Mouse (Mus musculus): ENCODE measurements at regions not wholly inside any gene's neighbourhood (a gene's known extent, or its start where the extent isn't known, plus 50 kb on each side); places are given as distances from the start of the nearest gene placed in this dataset.

DNA sequence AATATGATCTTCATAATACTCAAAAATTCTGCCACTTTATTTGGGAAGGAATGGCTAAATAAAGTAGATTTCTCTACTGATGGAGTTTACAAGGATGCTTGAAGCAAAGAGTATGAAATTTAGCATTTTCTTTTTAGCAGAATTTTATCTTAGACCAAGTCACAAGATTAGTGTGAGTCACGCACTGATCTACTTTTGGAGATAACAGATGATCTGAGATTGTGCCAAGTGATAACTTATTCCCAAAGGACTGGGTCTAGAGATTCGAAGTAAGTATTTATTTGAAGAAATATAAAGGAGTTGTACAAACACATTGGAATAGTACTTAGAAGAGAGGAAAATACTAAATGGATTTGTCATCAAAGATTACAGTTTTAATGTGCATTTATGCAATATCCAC is 67.8 kb upstream of the Tom1l1 start:
- Histone ChIP-seq H3K27me3 (replicated peaks; ENCODE audit: control insufficient read depth, insufficient read depth, low read length) (no peaks in the 10 kb centered on the region), H3K4me3 (ENCODE audit: low read depth, low read length) (no peak overlapping the region), H3K9me3 (replicated peaks; ENCODE audit: control insufficient read depth, low read length) (no peaks in the 10 kb centered on the region), H3K9ac (ENCODE audit: low read length) (no peak overlapping the region), H3K27ac (ENCODE audit: low read depth, low read length) (no peak overlapping the region), H3K4me1 (ENCODE audit: control insufficient read depth, insufficient read depth, low read length) (no peaks in the 10 kb centered on the region), H3K36me3 (ENCODE audit: control insufficient read depth, insufficient read depth, low read length) (no peaks in the 10 kb centered on the region), H3K4me2 (ENCODE audit: low read length) (no peak overlapping the region)
- DNase-seq (ENCODE audit: low spot score) (no peak), ATAC-seq (no peak)
- 82% methylated on average over 2 of the region's 2 CpGs for WGBS

DNA sequence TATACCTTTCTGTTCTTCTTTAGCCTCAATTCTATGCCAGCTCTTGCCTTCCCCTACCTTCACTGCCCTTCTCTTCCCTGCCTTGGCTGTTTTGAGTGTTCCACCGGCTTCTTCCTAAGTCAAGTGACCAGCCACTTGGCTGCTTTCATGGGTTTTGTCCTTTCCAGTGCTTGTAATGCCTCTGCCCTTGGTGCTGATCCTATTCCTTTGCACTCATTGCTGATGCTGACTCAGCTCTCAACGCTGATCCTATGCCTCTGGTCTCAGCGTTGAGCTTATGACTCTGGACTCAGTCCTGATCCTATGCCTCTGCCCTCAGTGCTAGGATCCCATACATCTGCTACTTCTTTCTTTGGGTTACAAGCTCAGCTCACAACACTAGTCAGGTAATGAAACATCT is 60.3 kb upstream of the Tom1l1 start:
- no peaks in the 10 kb centered on the region for H3K9me3 ChIP-seq (replicated peaks; ENCODE audit: control insufficient read depth, low read length)
- H3K4me1 ChIP-seq (ENCODE audit: control insufficient read depth, insufficient read depth, low read length), result no peaks in the 10 kb centered on the region
- no peak for DNase-seq (ENCODE audit: low spot score)
- H3K27me3 ChIP-seq (replicated peaks; ENCODE audit: control insufficient read depth, insufficient read depth, low read length), result no peaks in the 10 kb centered on the region
- WGBS, result 65% methylated on average over 3 of the region's 3 CpGs
- H3K4me3 ChIP-seq (ENCODE audit: low read depth, low read length), result no peak overlapping the region
- H3K4me2 ChIP-seq (ENCODE audit: low read length), result no peak overlapping the region
- no peak overlapping the region for H3K9ac ChIP-seq (ENCODE audit: low read length)
- no peak overlapping the region for H3K27ac ChIP-seq (ENCODE audit: low read depth, low read length)
- ATAC-seq, result no peak
- H3K36me3 ChIP-seq (ENCODE audit: control insufficient read depth, insufficient read depth, low read length), result no peaks in the 10 kb centered on the region

DNA sequence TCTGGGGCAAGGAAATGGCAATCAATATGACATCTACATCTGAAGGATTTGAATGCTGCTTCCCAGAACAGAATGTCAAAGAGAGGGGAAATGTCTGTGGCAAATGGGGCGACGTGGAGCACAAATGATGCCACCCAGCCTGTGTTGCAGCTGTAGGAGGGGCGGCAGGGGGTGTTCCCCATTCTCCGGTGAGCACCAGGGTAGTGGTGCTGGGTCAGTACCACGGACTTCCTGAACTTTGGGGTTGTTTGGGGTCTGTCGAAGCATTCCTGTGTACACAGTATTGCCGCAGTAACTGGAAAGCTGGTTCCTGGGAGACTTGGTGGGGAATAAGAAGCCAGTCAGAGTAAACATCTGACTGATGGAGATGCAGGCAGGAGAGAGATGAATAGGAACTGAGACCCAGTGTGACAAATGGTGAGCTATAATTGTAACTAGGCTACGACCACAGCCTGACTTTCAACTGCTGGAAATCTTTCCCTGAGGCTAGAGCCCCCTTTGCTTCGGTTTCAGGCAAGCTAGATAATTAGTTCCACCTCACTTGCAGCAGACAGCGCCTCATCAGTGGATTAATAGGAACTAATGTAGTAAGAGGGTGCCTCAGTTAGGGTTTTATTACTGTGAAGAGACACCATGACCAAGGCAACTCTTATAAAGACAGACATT is 53.9 kb upstream of the Tom1l1 start:
- DNase-seq (ENCODE audit: low spot score), result no peak
- 68% methylated on average over 10 of the region's 10 CpGs for WGBS

DNA sequence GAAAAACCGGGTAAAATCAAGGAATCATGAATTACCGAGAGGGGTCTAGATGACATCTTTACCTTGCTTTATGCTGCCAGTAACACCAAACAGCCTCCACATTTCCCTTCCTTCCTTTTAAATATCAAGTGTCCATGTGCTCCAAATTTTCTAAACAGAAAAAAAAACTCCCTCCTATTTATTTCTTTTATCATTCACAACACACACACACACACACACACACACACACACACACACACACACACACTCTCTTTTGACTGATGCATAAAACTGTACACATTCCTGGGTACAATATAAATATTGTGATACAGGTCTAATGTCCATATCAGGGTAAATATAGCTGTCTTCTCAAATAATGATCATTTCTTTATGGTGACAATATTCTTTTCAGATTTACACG is 51.3 kb upstream of the Tom1l1 start:
- no peak overlapping the region for H3K4me2 ChIP-seq (ENCODE audit: low read length)
- ATAC-seq, result no peak
- 65% methylated on average over 3 of the region's 3 CpGs for WGBS

More for the DNA sequence above, 53.9 kb upstream of the Tom1l1 start:
- Histone ChIP-seq H3K4me3 (ENCODE audit: low read depth, low read length) (no peak overlapping the region), H3K9ac (ENCODE audit: low read length) (no peak overlapping the region), H3K36me3 (ENCODE audit: control insufficient read depth, insufficient read depth, low read length) (no peaks in the 10 kb centered on the region), H3K9me3 (replicated peaks; ENCODE audit: control insufficient read depth, low read length) (no peaks in the 10 kb centered on the region), H3K4me2 (ENCODE audit: low read length) (no peak overlapping the region), H3K4me1 (ENCODE audit: control insufficient read depth, insufficient read depth, low read length) (no peaks in the 10 kb centered on the region), H3K27me3 (replicated peaks; ENCODE audit: control insufficient read depth, insufficient read depth, low read length) (no peaks in the 10 kb centered on the region), H3K27ac (ENCODE audit: low read depth, low read length) (no peak overlapping the region)
- no peak for ATAC-seq

DNA sequence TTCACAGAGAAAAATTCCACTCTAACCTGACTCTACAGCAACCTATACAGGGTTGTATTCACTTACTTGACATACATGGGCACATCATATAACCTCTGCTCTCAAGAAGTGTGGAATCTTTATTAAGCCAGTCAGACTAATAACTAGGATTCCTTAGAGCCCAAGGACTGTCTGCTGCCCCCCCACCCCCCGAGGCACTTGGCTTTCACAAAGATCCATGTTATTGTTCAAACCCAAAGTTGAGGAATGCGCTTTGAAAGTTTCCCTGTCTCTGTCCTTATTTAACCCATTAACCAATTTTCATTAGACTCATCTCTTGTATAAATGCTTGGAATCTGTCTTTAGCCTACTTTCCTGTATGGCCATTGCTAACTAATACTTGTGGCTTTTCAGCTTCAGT is 50.6 kb upstream of the Tom1l1 start:
- no peaks in the 10 kb centered on the region for H3K27me3 ChIP-seq (replicated peaks; ENCODE audit: control insufficient read depth, insufficient read depth, low read length)
- no peak overlapping the region for H3K4me3 ChIP-seq (ENCODE audit: low read depth, low read length)
- no peak overlapping the region for H3K4me2 ChIP-seq (ENCODE audit: low read length)
- H3K9ac ChIP-seq (ENCODE audit: low read length), result no peak overlapping the region
- ATAC-seq, result no peak
- no peak overlapping the region for H3K27ac ChIP-seq (ENCODE audit: low read depth, low read length)
- no peaks in the 10 kb centered on the region for H3K9me3 ChIP-seq (replicated peaks; ENCODE audit: control insufficient read depth, low read length)
- H3K4me1 ChIP-seq (ENCODE audit: control insufficient read depth, insufficient read depth, low read length), result no peaks in the 10 kb centered on the region
- H3K36me3 ChIP-seq (ENCODE audit: control insufficient read depth, insufficient read depth, low read length), result no peaks in the 10 kb centered on the region
- WGBS, result 71% methylated on average over 2 of the region's 2 CpGs
- DNase-seq (ENCODE audit: low spot score), result no peak

More for the DNA sequence above, 51.3 kb upstream of the Tom1l1 start:
- Histone ChIP-seq H3K27me3 (replicated peaks; ENCODE audit: control insufficient read depth, insufficient read depth, low read length) (no peaks in the 10 kb centered on the region), H3K27ac (ENCODE audit: low read depth, low read length) (no peak overlapping the region), H3K9me3 (replicated peaks; ENCODE audit: control insufficient read depth, low read length) (no peaks in the 10 kb centered on the region), H3K4me1 (ENCODE audit: control insufficient read depth, insufficient read depth, low read length) (no peaks in the 10 kb centered on the region), H3K9ac (ENCODE audit: low read length) (no peak overlapping the region), H3K36me3 (ENCODE audit: control insufficient read depth, insufficient read depth, low read length) (no peaks in the 10 kb centered on the region), H3K4me3 (ENCODE audit: low read depth, low read length) (no peak overlapping the region)
- DNase-seq (ENCODE audit: low spot score), result no peak
